Mouse (Mus musculus) embryonic facial prominence, embryonic 11.5 days (tissue): Measurements from ENCODE around the gene Rplp2. TPM values are rescaled to one million over a fixed set of nuclear protein-coding genes. Genes with fewer than 3 reads are reported as not detected.

Experiments used
- polyA plus RNA-seq: library from polyadenylated mRNA; unstranded; fragments of >200 nt; fragmentation: Nextera tagmentation; extraction: Ambion mirVana; gene quantifications from 2 replicates; pipeline ENCODE4 v1.2.1, GENCODE M21; 2014

Rplp2 gene
- polyA plus RNA-seq, 1 experiment from 2014 or later, result 1,064 TPM

Other genes with a start within 250 kb of the Rplp2 start
- 2.5 and 2.6 TPM in 2 replicates for gene Lmntd2, start 233.3 kb upstream of the Rplp2 start, polyA plus RNA-seq
- 33.0 and 34.5 TPM in 2 replicates for gene Rassf7, start 231.5 kb upstream of the Rplp2 start, polyA plus RNA-seq
- gene Phrf1, start 218.6 kb upstream of the Rplp2 start, polyA plus RNA-seq, result 63.4 and 76.7 TPM in 2 replicates
- 0.46 and 0.66 TPM in 2 replicates for gene Irf7, start 180.9 kb upstream of the Rplp2 start, polyA plus RNA-seq
- gene Cdhr5, start 170.6 kb upstream of the Rplp2 start, polyA plus RNA-seq, result not detected in 2 replicates
- gene Sct, start 168.2 kb upstream of the Rplp2 start, polyA plus RNA-seq, result 4.5 and 6.7 TPM in 2 replicates
- gene Drd4, start 155.4 kb upstream of the Rplp2 start, polyA plus RNA-seq, result 0.62 and 0.89 TPM in 2 replicates
- 53.9 and 60.8 TPM in 2 replicates for gene Deaf1, start 119.7 kb upstream of the Rplp2 start, polyA plus RNA-seq
- 24.0 and 26.6 TPM in 2 replicates for gene Tmem80, start 119.6 kb upstream of the Rplp2 start, polyA plus RNA-seq
- gene Eps8l2, start 108.5 kb upstream of the Rplp2 start, polyA plus RNA-seq, result 3.4 and 3.5 TPM in 2 replicates
- 340 and 364 TPM in 2 replicates for gene Taldo1, start 55.2 kb upstream of the Rplp2 start, polyA plus RNA-seq
- gene Gatd1, start 33.2 kb upstream of the Rplp2 start, polyA plus RNA-seq, result 44.6 and 51.0 TPM in 2 replicates
- 2.5 and 3.7 TPM in 2 replicates for gene Cend1, start 17.9 kb upstream of the Rplp2 start, polyA plus RNA-seq
- gene Slc25a22, start 9.5 kb upstream of the Rplp2 start, polyA plus RNA-seq, result 27.4 and 30.4 TPM in 2 replicates
- gene Pidd1, start 3.3 kb upstream of the Rplp2 start, polyA plus RNA-seq, result 9.1 and 10.1 TPM in 2 replicates
- 10.5 and 11.1 TPM in 2 replicates for gene Pnpla2, start 7.8 kb downstream of the Rplp2 start, polyA plus RNA-seq
- gene Cracr2b, start 13.7 kb downstream of the Rplp2 start, polyA plus RNA-seq, result 3.5 and 4.8 TPM in 2 replicates
- 39.2 and 42.4 TPM in 2 replicates for gene Cd151, start 20.0 kb downstream of the Rplp2 start, polyA plus RNA-seq
- gene Polr2l, start 27.8 kb downstream of the Rplp2 start, polyA plus RNA-seq, result 60.6 and 67.2 TPM in 2 replicates
- 24.8 and 27.3 TPM in 2 replicates for gene Tspan4, start 27.9 kb downstream of the Rplp2 start, polyA plus RNA-seq
- 25.8 and 28.0 TPM in 2 replicates for gene Chid1, start 92.5 kb downstream of the Rplp2 start, polyA plus RNA-seq
- 68.8 and 74.7 TPM in 2 replicates for gene Ap2a2, start 114.8 kb downstream of the Rplp2 start, polyA plus RNA-seq
- 0.08 TPM in 2 replicates for gene Muc6, start 207.9 kb downstream of the Rplp2 start, polyA plus RNA-seq
- gene Muc2, start 243.0 kb downstream of the Rplp2 start, polyA plus RNA-seq, result 0.28 TPM in 1 of 2 replicates, not detected in the other